8 mouse cellular contexts compared by ENCODE assay signal in genomic region chr2:126663481-126663880, GRCm38 (mm10). TPM values are rescaled to one million over a fixed set of nuclear protein-coding genes. Genes with fewer than 3 reads are reported as not detected.
A peak's percentile ranks its signal among the peaks of the same experiment; 100 is the strongest.
DNase-seq lines count a peak whose midpoint lies in the region; ATAC-seq and TF ChIP-seq lines count a peak whose summit lies in the region.
"Had no signal": no experiment of that assay in that cellular context is flagged by ENCODE, and none has a peak within 500 bp of the region (broad histone marks: within the 10 kb centered on the region; RNA-seq: fewer than 3 reads in every experiment).

No protein-coding gene starts in this region.

- H3K4me3 ChIP-seq in intestine, embryonic 16.5 days (ENCODE audit: low read length): no peak overlapping the region
- H3K4me3 ChIP-seq in intestine, embryonic 15.5 days (replicated peaks): no peak overlapping the region
- H3K4me3 ChIP-seq in MEL (ENCODE audit: control insufficient read depth in 1 of 2, insufficient read depth in 1 of 2, low read depth in 2 of 2, low read length in 2 of 2): no peak overlapping the region
- H3K4me3 ChIP-seq: erythroblast, embryonic 14.5 days had no signal

- DNase-seq in CD4-positive helper T cell, adult 2 months (ENCODE audit: low read depth, low spot score): peak; percentile 75
- peak; percentile 81 for DNase-seq in MEL (ENCODE audit: low read depth, low spot score)
- peak; percentile 62 for DNase-seq in kidney, postnatal 14 days
- DNase-seq in splenic B cell, adult 2 months (ENCODE audit: low read depth, low spot score): peak; percentile 77

- no peaks in the 10 kb centered on the region for H3K4me1 ChIP-seq in intestine, embryonic 16.5 days (ENCODE audit: control insufficient read depth, insufficient read depth, low read length)
- H3K4me1 ChIP-seq in intestine, embryonic 15.5 days (replicated peaks): no peaks in the 10 kb centered on the region
- peaks cover 0 to 4% of the 10 kb centered on the region in 2 experiments; a peak in 1 of 4 replicates for H3K4me1 ChIP-seq in MEL (ENCODE audit: control insufficient read depth in 1 of 2, insufficient read depth in 2 of 2, low read length in 2 of 2)

- TF ChIP-seq EP300 in MEL (IDR thresholded peaks at IDR 0.05; ENCODE audit: low read depth in 1 of 2, low read length in 2 of 2): no peak; a peak in 1 of 4 replicates

- no peak overlapping the region for H3K9ac ChIP-seq in intestine, embryonic 16.5 days (ENCODE audit: low read depth, low read length)
- H3K9ac ChIP-seq in intestine, embryonic 15.5 days: no peak overlapping the region
- no peak overlapping the region for H3K9ac ChIP-seq in MEL (ENCODE audit: control insufficient read depth, low read depth, low read length, poor library complexity, severe bottlenecking)

- H3K9me3 ChIP-seq in intestine, embryonic 16.5 days (ENCODE audit: control insufficient read depth, low read length): no peaks in the 10 kb centered on the region
- H3K9me3 ChIP-seq in intestine, embryonic 15.5 days: no peaks in the 10 kb centered on the region
- no peaks in the 10 kb centered on the region for H3K9me3 ChIP-seq in MEL (replicated peaks; ENCODE audit: insufficient read depth, low read length)

- H3K36me3 ChIP-seq in intestine, embryonic 16.5 days (ENCODE audit: control insufficient read depth, insufficient read depth, low read length): no peaks in the 10 kb centered on the region
- H3K36me3 ChIP-seq in intestine, embryonic 15.5 days: no peaks in the 10 kb centered on the region
- peaks cover 0 to 4% of the 10 kb centered on the region in 2 experiments; a peak in 2 of 4 replicates for H3K36me3 ChIP-seq in MEL (ENCODE audit: control insufficient read depth in 1 of 2, insufficient read depth in 2 of 2, low read length in 2 of 2)
- H3K36me3 ChIP-seq in splenic B cell, adult 2 months (ENCODE audit: control insufficient read depth, insufficient read depth, low read length, poor library complexity, severe bottlenecking): no peaks in the 10 kb centered on the region; the same call in 1 of the 2 replicates

- peak; percentile 31 to 95 (median 56); a peak in 5 of 6 replicates for TF ChIP-seq CTCF in MEL (IDR thresholded peaks at IDR 0.05 in 2 of 3, conservative IDR thresholded peaks at IDR 0.05 in 1 of 3; ENCODE audit: control insufficient read depth in 1 of 3, insufficient read depth in 1 of 3, low read depth in 2 of 3, low read length in 3 of 3, poor library complexity in 1 of 3, severe bottlenecking in 1 of 3)

- peaks cover 2% of the 10 kb centered on the region; the same call in 1 of the 2 replicates for H3K79me2 ChIP-seq in MEL (ENCODE audit: control insufficient read depth, insufficient read depth, low read length, poor library complexity)

- TF ChIP-seq RAD21 in MEL (IDR thresholded peaks at IDR 0.05; ENCODE audit: low read depth, low read length): peak; percentile 94

- no peak for TF ChIP-seq POLR2A in MEL (IDR thresholded peaks at IDR 0.05; ENCODE audit: control insufficient read depth in 1 of 2, insufficient read depth in 1 of 2, low read depth in 1 of 2, low read length in 2 of 2, poor library complexity in 1 of 2)

- H3K4me2 ChIP-seq in intestine, embryonic 16.5 days (ENCODE audit: low read depth, low read length): no peak overlapping the region
- no peak overlapping the region for H3K4me2 ChIP-seq in intestine, embryonic 15.5 days (replicated peaks)

- no peak overlapping the region for H3K27ac ChIP-seq in intestine, embryonic 16.5 days (ENCODE audit: low read length)
- H3K27ac ChIP-seq in intestine, embryonic 15.5 days: no peak overlapping the region
- H3K27ac ChIP-seq in MEL (ENCODE audit: control insufficient read depth, low read depth, low read length): no peak overlapping the region

- 60% methylated on average over 4 of the region's 4 CpGs for WGBS in intestine, embryonic 16.5 days
- 61% methylated on average over 4 of the region's 4 CpGs for WGBS in intestine, embryonic 15.5 days

- peak; percentile 34; the same call in 1 of the 2 replicates for ATAC-seq in intestine, embryonic 16.5 days
- no peak for ATAC-seq in intestine, embryonic 15.5 days
- no peak for ATAC-seq in erythroblast, adult 5-6 weeks (replicated peaks; ENCODE audit: low FRiP score, poor library complexity, severe bottlenecking)

- no peaks in the 10 kb centered on the region for H3K27me3 ChIP-seq in intestine, embryonic 16.5 days (replicated peaks; ENCODE audit: control insufficient read depth, insufficient read depth, low read length)
- H3K27me3 ChIP-seq in intestine, embryonic 15.5 days (replicated peaks): no peaks in the 10 kb centered on the region
- H3K27me3 ChIP-seq in MEL (ENCODE audit: control insufficient read depth in 1 of 2, insufficient read depth in 2 of 2, low read length in 2 of 2): no peaks in the 10 kb centered on the region
- H3K27me3 ChIP-seq in splenic B cell, adult 2 months (ENCODE audit: control insufficient read depth, insufficient read depth, low read length, poor library complexity, severe bottlenecking): no peaks in the 10 kb centered on the region

TF ChIP-seq in MEL, 35 proteins besides CTCF, POLR2A, EP300 and RAD21:
- TF ChIP-seq POLR2AphosphoS2 (IDR thresholded peaks at IDR 0.05; ENCODE audit: low read length) (no peak), HCFC1 (IDR thresholded peaks at IDR 0.05; ENCODE audit: low read depth, low read length) (no peak), CHD1 (IDR thresholded peaks at IDR 0.05; ENCODE audit: low read depth, low read length) (no peak), ZC3H11A (IDR thresholded peaks at IDR 0.05; ENCODE audit: low read depth, low read length) (peak; percentile 89), SIN3A (IDR thresholded peaks at IDR 0.05; ENCODE audit: low read length) (peak; percentile 73; the same call in 1 of the 2 replicates), MYC (IDR thresholded peaks at IDR 0.05; ENCODE audit: low read depth, low read length) (peak; percentile 77; the same call in 1 of the 2 replicates), SMC3 (IDR thresholded peaks at IDR 0.05; ENCODE audit: low read depth, low read length) (peak; percentile 93), BHLHE40 (IDR thresholded peaks at IDR 0.05; ENCODE audit: borderline replicate concordance, low read depth, low read length) (no peak), ZNF384 (IDR thresholded peaks at IDR 0.05; ENCODE audit: low read depth, low read length) (no peak)

RNA-seq across cellular contexts. Expression of gene Gabpb1, which starts 12.7 kb away (rescaled TPM):
- polyA plus RNA-seq in intestine, embryonic 16.5 days (2015; fragmentation: Nextera tagmentation; extraction: Ambion mirVana): 31.5 and 33.1 TPM in 2 replicates
- 36.3 and 39.6 TPM in 2 replicates for polyA plus RNA-seq in intestine, embryonic 15.5 days (2015; fragmentation: Nextera tagmentation; extraction: Ambion mirVana)
- total RNA-seq in MEL (2012; rRNA removed): 11.7 and 13.1 TPM in 2 replicates
- polyA plus RNA-seq in MEL (2012; ENCODE audit: insufficient read depth in 1 of 2, insufficient read length in 2 of 2, low read depth in 1 of 2, low replicate concordance in 2 of 2, missing spikeins in 1 of 2): 10 to 100 TPM in 1 of 2 experiments, not detected in 1; 17.8 TPM
- 9.0 and 16.1 TPM in 2 replicates for total RNA-seq in erythroblast, adult 5-6 weeks (2015; ENCODE audit: low replicate concordance)
- total RNA-seq in erythroblast, adult 5-6 weeks (2017; ENCODE audit: low replicate concordance): 10.9 and 11.4 TPM in 2 replicates

RNA-seq across cellular contexts. Expression of gene Usp8, which starts 43.6 kb away (rescaled TPM):
- 33.2 and 33.6 TPM in 2 replicates for polyA plus RNA-seq in intestine, embryonic 16.5 days (2015; fragmentation: Nextera tagmentation; extraction: Ambion mirVana)
- polyA plus RNA-seq in intestine, embryonic 15.5 days (2015; fragmentation: Nextera tagmentation; extraction: Ambion mirVana): 35.9 and 36.9 TPM in 2 replicates
- total RNA-seq in MEL (2012; rRNA removed): 18.5 and 21.1 TPM in 2 replicates
- 10 to 100 TPM in 1 of 2 experiments, not detected in 1; 34.6 TPM for polyA plus RNA-seq in MEL (2012; ENCODE audit: insufficient read depth in 1 of 2, insufficient read length in 2 of 2, low read depth in 1 of 2, low replicate concordance in 2 of 2, missing spikeins in 1 of 2)
- total RNA-seq in erythroblast, adult 5-6 weeks (2015; ENCODE audit: low replicate concordance): 12.7 and 18.2 TPM in 2 replicates
- total RNA-seq in erythroblast, adult 5-6 weeks (2017; ENCODE audit: low replicate concordance): 19.2 and 26.2 TPM in 2 replicates

RNA-seq across cellular contexts. Expression of gene Hdc, which starts 44.4 kb away (rescaled TPM):
- 2.9 and 3.5 TPM in 2 replicates for polyA plus RNA-seq in intestine, embryonic 16.5 days (2015; fragmentation: Nextera tagmentation; extraction: Ambion mirVana)
- 3.0 TPM in 2 replicates for polyA plus RNA-seq in intestine, embryonic 15.5 days (2015; fragmentation: Nextera tagmentation; extraction: Ambion mirVana)
- 2.2 and 2.8 TPM in 2 replicates for total RNA-seq in MEL (2012; rRNA removed)
- 1 to 10 TPM in 1 of 2 experiments, not detected in 1; 5.5 TPM for polyA plus RNA-seq in MEL (2012; ENCODE audit: insufficient read depth in 1 of 2, insufficient read length in 2 of 2, low read depth in 1 of 2, low replicate concordance in 2 of 2, missing spikeins in 1 of 2)
- 14.8 and 34.1 TPM in 2 replicates for total RNA-seq in erythroblast, adult 5-6 weeks (2015; ENCODE audit: low replicate concordance)
- 22.3 and 24.3 TPM in 2 replicates for total RNA-seq in erythroblast, adult 5-6 weeks (2017; ENCODE audit: low replicate concordance)
